Mouse (Mus musculus) ES-E14 (cell line): ENCODE results near the gene Aqp1. TPM values are rescaled to one million over a fixed set of nuclear protein-coding genes. Genes with fewer than 3 reads are reported as not detected.

Experiments
- DNase-seq: peaks from one replicate; pipeline ENCODE4 v3.0.0-alpha.2; 2013; ENCODE audit warnings: low read depth, low spot score
- H3K27ac ChIP-seq: 2 replicates; pipeline ENCODE4 v1.5.1; 2012; ENCODE audit warnings: low read depth, mild to moderate bottlenecking, low read length, moderate library complexity, mixed read lengths; ENCODE audit not compliant: poor library complexity, insufficient read depth, severe bottlenecking
- H3K36me3 ChIP-seq: 2 replicates; pipeline ENCODE4 v1.6.1; 2012; ENCODE audit warnings: mild to moderate bottlenecking, low read length, moderate library complexity, mixed read lengths; ENCODE audit not compliant: control insufficient read depth, poor library complexity, insufficient read depth, severe bottlenecking
- H3K4me1 ChIP-seq, 2 experiments: fragments of 150-350 bp in 1 of 2; sonication (generic) in 1 of 2; 2 replicates each; pipeline ENCODE4 v1.6.1; 2012; ENCODE audit warnings: low read length in 2 of 2, mild to moderate bottlenecking in 1 of 2, mixed read lengths in 1 of 2; ENCODE audit not compliant: control insufficient read depth in 2 of 2, insufficient read depth in 2 of 2, poor library complexity in 1 of 2
- H3K4me3 ChIP-seq, 2 experiments: fragments of 150-350 bp in 1 of 2; sonication (generic) in 1 of 2; 2 replicates each; pipeline ENCODE4 v1.5.1; 2012; ENCODE audit warnings: low read length in 2 of 2, low read depth in 1 of 2, mild to moderate bottlenecking in 1 of 2, mixed read lengths in 1 of 2; ENCODE audit not compliant: insufficient read depth in 1 of 2, poor library complexity in 1 of 2, severe bottlenecking in 1 of 2
- H3K9ac ChIP-seq: 2 replicates; pipeline ENCODE4 v1.6.1; 2012; ENCODE audit warnings: low read depth, mild to moderate bottlenecking, low read length, mixed read lengths; ENCODE audit not compliant: poor library complexity, insufficient read depth, severe bottlenecking
- H3K9me3 ChIP-seq: fragments of 150-350 bp; sonication (generic); 2 replicates; pipeline ENCODE4 v1.6.1; 2012; ENCODE audit warnings: low read depth, mild to moderate bottlenecking, low read length; ENCODE audit not compliant: control insufficient read depth, insufficient read depth
- CHD2 ChIP-seq: IDR thresholded peaks from 2 replicates; pipeline ENCODE4 v1.6.1; 2014; ENCODE audit warnings: mild to moderate bottlenecking, low read depth, low read length, inconsistent platforms
- HCFC1 ChIP-seq: IDR thresholded peaks from 2 replicates; pipeline ENCODE4 v1.6.1; 2012; ENCODE audit warnings: low read length, inconsistent platforms, borderline replicate concordance; ENCODE audit not compliant: insufficient read depth
- MAFK ChIP-seq: IDR thresholded peaks from 2 replicates; pipeline ENCODE4 v1.6.1; 2014; ENCODE audit warnings: mild to moderate bottlenecking, low read depth, low read length, inconsistent platforms; ENCODE audit not compliant: insufficient read depth
- ZC3H11A ChIP-seq: IDR thresholded peaks from 2 replicates; pipeline ENCODE4 v1.6.1; 2012; ENCODE audit warnings: low read depth, mild to moderate bottlenecking, inconsistent platforms, low read length, borderline replicate concordance
- ZNF384 ChIP-seq: IDR thresholded peaks from 2 replicates; pipeline ENCODE4 v1.6.1; 2012; ENCODE audit warnings: low read depth, low read length, inconsistent platforms
- in situ Hi-C, 2 experiments: fragments of 600-800 bp; cut with MboI; formaldehyde crosslinking; loops; one replicate each; pipeline ENCODE4 v1.15.1; 2025; ENCODE audit warnings: low sequenced_read_pairs in 2 of 2, inconsistent platforms in 1 of 2; ENCODE audit not compliant: unreplicated experiment in 2 of 2
- total RNA-seq: library from RNA; depleted of rRNA; stranded (reverse); fragments of 300-350 nt; gene quantifications from 2 replicates; pipeline ENCODE4 v1.2.3, GENCODE M21; 2012

Aqp1 gene
- total RNA-seq, 1 experiment, result 0.36 TPM

DNA sequence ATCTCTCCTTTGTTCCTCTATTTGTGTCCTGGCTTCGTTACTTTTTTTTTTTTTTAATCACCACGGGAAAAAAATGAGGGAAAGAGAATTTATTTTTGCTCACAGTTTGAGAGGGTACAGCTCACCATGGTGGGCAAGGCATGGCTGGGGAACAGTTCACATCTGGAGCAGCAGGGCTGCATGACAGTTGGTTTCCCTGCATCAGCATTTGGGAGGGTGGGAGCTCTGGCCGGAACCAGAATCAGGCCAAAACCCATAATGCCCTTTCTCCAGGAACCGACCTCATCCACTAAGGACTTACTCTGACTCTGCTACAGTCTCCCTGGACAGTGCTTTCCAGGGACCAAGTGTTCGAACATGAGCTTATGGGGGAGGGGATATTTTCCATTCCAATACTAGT, 53.1 kb downstream of the Aqp1 start:
- TF ChIP-seq MAFK (no peak), CHD2 (no peak), ZNF384 (no peak), ZC3H11A (no peak), HCFC1 (no peak)
- DNase-seq, result no peak

DNA sequence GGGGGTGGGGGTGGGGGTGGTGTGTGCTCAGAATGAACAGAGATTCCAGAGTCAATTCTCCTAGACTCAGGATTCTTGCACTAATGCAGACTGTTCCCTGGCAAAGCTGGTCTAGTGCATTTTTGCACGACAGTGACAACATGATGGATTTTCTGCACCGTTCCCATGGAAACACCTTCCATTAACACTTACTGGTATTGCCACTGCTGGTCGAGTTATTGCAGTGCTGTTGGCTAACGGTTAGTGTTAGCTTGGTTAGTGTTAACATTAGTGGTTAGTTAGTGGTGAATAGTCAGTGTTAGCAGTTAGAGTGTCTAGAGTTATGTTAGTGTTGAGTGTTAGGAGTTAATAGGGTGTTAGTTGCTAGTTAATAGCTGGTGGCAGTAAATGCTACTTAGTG, 55.6 kb downstream of the Aqp1 start:
- no peak for TF ChIP-seq ZC3H11A
- TF ChIP-seq CHD2, result no peak
- no peak for TF ChIP-seq HCFC1
- TF ChIP-seq ZNF384, result no peak
- Histone ChIP-seq H3K4me3 (no peak overlapping the region), H3K27ac (no peak overlapping the region), H3K4me1 (no peaks in the 10 kb centered on the region; a peak in 1 of 4 replicates), H3K36me3 (no peaks in the 10 kb centered on the region), H3K9ac (no peak overlapping the region), H3K9me3 (no peaks in the 10 kb centered on the region)
- DNase-seq, result no peak
- in situ Hi-C loops, result loop anchor here (5.0 to 10.0 kb wide), 2 partner anchors 120 to 123 kb away; no protein-coding TSS in a partner anchor

More for the DNA sequence above, 53.1 kb downstream of the Aqp1 start:
- no peaks in the 10 kb centered on the region; a peak in 1 of 4 replicates for H3K4me1 ChIP-seq
- no peak overlapping the region for H3K4me3 ChIP-seq
- no peaks in the 10 kb centered on the region for H3K9me3 ChIP-seq
- no peaks in the 10 kb centered on the region for H3K36me3 ChIP-seq
- in situ Hi-C loops, result no loop called here
- H3K27ac ChIP-seq, result no peak overlapping the region
- H3K9ac ChIP-seq, result no peak overlapping the region

DNA sequence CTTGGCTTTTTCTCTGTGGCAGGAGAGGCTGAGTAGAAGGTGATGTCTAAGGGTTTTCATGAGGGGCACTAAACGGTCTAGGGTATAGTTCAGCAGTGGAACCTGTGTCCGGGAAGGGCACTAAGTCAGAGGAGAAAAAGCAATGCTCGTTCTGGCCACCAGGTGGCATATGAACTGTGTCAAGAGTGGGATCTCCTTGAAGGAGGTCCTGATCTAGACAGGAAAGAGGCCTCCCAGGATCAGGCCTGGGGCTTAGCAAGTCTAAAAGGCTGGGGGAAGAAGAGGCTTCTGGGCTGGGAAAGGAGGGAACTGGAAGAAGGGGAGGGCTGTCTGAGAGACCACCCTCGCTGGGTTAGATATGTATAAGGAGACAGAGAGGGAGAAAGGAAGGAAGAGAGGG, 56.2 kb downstream of the Aqp1 start:
- no peak for TF ChIP-seq CHD2
- TF ChIP-seq ZNF384, result no peak
- TF ChIP-seq MAFK, result no peak
- TF ChIP-seq ZC3H11A, result peak; percentile 28; the same call in 1 of the 2 replicates
- Histone ChIP-seq H3K36me3 (no peaks in the 10 kb centered on the region), H3K4me1 (no peaks in the 10 kb centered on the region; a peak in 1 of 4 replicates), H3K4me3 (no peak overlapping the region), H3K27ac (no peak overlapping the region), H3K9ac (no peak overlapping the region), H3K9me3 (no peaks in the 10 kb centered on the region)
- peak; percentile 62 for DNase-seq
- in situ Hi-C loops, result loop anchor here (5.0 to 10.0 kb wide), 2 partner anchors 120 to 122 kb away; no protein-coding TSS in a partner anchor

DNA sequence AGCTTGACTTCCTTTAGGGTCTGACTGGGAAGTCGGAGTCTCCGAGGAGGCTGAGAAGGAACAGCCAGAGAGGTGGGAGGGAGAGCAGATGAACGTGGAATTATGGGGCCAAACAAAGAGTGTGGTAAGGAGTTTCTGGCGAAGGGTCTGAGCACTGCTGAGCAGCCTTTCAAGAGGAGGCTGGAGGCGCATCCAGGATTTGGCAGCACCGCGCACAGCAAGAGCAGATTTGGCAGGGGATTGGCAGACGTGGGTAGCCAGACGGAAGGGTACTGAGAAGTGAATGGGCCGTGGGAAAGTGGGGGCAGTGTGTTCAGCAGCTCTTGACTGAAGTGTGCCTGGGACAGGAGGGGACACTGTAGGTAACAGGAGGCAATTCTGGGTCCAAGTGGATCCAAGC, 58.6 kb downstream of the Aqp1 start:
- no peak for TF ChIP-seq ZC3H11A
- TF ChIP-seq MAFK, result no peak
- no peak for DNase-seq
- Histone ChIP-seq H3K4me3 (no peak overlapping the region), H3K9me3 (no peaks in the 10 kb centered on the region), H3K36me3 (no peaks in the 10 kb centered on the region), H3K9ac (no peak overlapping the region), H3K4me1 (no peaks in the 10 kb centered on the region), H3K27ac (no peak overlapping the region)
- in situ Hi-C loops, result loop anchor here (5.0 to 10.0 kb wide), 2 partner anchors 117 to 120 kb away; no protein-coding TSS in a partner anchor

DNA sequence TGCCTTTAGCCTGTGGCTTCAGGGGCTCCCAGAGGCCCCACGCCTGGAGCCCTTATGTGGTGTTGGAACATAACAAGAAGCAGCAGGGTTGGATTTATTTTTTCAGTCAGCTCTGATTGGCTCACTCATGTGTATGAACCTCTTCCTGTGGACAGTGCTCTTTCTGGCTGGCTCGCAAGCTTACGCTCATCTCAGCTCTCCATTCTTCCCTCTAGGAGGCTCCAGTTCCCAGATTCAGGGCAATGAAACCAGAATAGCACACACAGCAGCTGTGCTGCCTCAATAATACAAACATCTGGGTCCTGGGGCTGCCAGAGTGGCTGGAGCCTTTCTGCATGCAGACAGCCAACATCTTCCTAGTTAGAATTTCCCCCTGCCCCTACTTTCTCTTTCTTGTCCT, 59.9 kb downstream of the Aqp1 start:
- no peak for DNase-seq
- Histone ChIP-seq H3K36me3 (no peaks in the 10 kb centered on the region), H3K27ac (no peak overlapping the region), H3K9ac (no peak overlapping the region), H3K9me3 (no peaks in the 10 kb centered on the region), H3K4me1 (no peaks in the 10 kb centered on the region), H3K4me3 (no peak overlapping the region)
- in situ Hi-C loops, result loop anchor here in 1 of 2 experiments (10.0 kb wide), 1 partner anchor 119 kb away; no protein-coding TSS in a partner anchor
- TF ChIP-seq MAFK, result no peak
- TF ChIP-seq ZC3H11A, result no peak
- no peak for TF ChIP-seq CHD2
- TF ChIP-seq HCFC1, result no peak
- no peak for TF ChIP-seq ZNF384
